Mouse (Mus musculus) CH12.LX (cell line): ENCODE results near the gene Gm20532.

ENCODE experiments used
- CTCF ChIP-seq, 2 experiments: IDR thresholded peaks in 1 of 2; conservative IDR thresholded peaks in 1 of 2; 2 replicates each; pipeline ENCODE4 v1.5.1; 2011 to 2012; ENCODE audit warnings: low read depth in 2 of 2, low read length in 2 of 2, improper control_type of control experiment in 1 of 2, inconsistent platforms in 1 of 2, mild to moderate bottlenecking in 1 of 2, moderate library complexity in 1 of 2
- GABPA ChIP-seq: IDR thresholded peaks from 2 replicates; pipeline ENCODE4 v1.6.1; 2012; ENCODE audit warnings: low read depth, low read length, improper control_type of control experiment, inconsistent platforms; ENCODE audit not compliant: insufficient replicate concordance
- HCFC1 ChIP-seq: IDR thresholded peaks from 2 replicates; pipeline ENCODE4 v1.6.1; 2012; ENCODE audit warnings: low read depth, mild to moderate bottlenecking, inconsistent platforms, low read length, improper control_type of control experiment
- MAX ChIP-seq: IDR thresholded peaks from 2 replicates; pipeline ENCODE4 v1.6.1; 2011; ENCODE audit warnings: low read length, improper control_type of control experiment
- POLR2A ChIP-seq: IDR thresholded peaks from 2 replicates; pipeline ENCODE4 v1.6.1; 2011; ENCODE audit warnings: low read depth, mild to moderate bottlenecking, improper control_type of control experiment, low read length
- RAD21 ChIP-seq: IDR thresholded peaks from 2 replicates; pipeline ENCODE4 v1.6.1; 2011; ENCODE audit warnings: low read depth, mild to moderate bottlenecking, low read length, improper control_type of control experiment, moderate library complexity
- USF1 ChIP-seq: IDR thresholded peaks from 2 replicates; pipeline ENCODE4 v1.6.1; 2014; ENCODE audit warnings: low read depth, mild to moderate bottlenecking, inconsistent platforms, low read length, improper control_type of control experiment
- USF2 ChIP-seq: conservative IDR thresholded peaks from 2 replicates; pipeline ENCODE4 v1.6.1; 2011; ENCODE audit warnings: low read depth, low read length, improper control_type of control experiment
- ZNF384 ChIP-seq: IDR thresholded peaks from 2 replicates; pipeline ENCODE4 v1.6.1; 2012; ENCODE audit warnings: low read depth, low read length, improper control_type of control experiment, inconsistent platforms

- TF ChIP-seq USF1: no peak
- no peak for TF ChIP-seq USF2
- no peak for TF ChIP-seq ZNF384
- no peak for TF ChIP-seq CTCF (conservative IDR thresholded peaks at IDR 0.05 in 1 of 2, IDR thresholded peaks at IDR 0.05 in 1 of 2; ENCODE audit: low read depth in 2 of 2, low read length in 2 of 2)
- no peak for TF ChIP-seq MAX
- TF ChIP-seq HCFC1: no peak
- TF ChIP-seq GABPA: no peak
- no peak for TF ChIP-seq RAD21
- no peak for TF ChIP-seq POLR2A
These were observed 34.4 kb upstream of the Gm20532 start for GRCm38 (mm10) chr2:26552066-26552465.
